Mouse (Mus musculus): ENCODE measurements around the gene Klk11. TPM values are rescaled to one million over a fixed set of nuclear protein-coding genes. Genes with fewer than 3 reads are reported as not detected.

The Klk11 gene
- total and polyA plus RNA-seq, 3 experiments: not detected

DNA sequence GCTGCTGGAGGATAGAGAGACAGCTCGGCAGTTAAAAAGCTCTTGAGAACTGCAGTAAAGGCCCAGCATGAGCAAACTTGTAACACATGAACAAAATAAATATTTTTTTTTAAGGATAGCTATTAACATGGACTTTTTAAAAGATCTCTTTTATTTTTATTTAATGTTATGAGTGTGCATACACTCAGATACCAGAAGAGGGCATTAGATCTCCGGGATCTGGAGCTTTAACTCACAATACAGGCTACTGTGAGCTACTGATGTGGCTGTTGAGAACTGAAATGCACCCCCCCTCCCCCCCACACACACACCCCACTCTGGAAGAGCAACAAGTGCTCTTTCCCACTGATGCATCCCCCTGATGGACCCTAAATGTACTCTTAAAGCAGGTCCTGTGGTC, 14.9 kb downstream of the Klk11 start:
- Histone ChIP-seq H3K4me3 (ENCODE audit: control insufficient read depth in 1 of 2, insufficient read depth in 1 of 2, low read depth in 2 of 2, low read length in 2 of 2) (no peak overlapping the region), H3K27ac (ENCODE audit: control insufficient read depth, low read depth, low read length) (no peak overlapping the region), H3K9ac (ENCODE audit: control insufficient read depth, low read depth, low read length, poor library complexity, severe bottlenecking) (no peak overlapping the region), H3K36me3 (ENCODE audit: control insufficient read depth in 1 of 2, insufficient read depth in 2 of 2, low read length in 2 of 2) (no peaks in the 10 kb centered on the region), H3K4me1 (ENCODE audit: control insufficient read depth in 1 of 2, insufficient read depth in 2 of 2, low read length in 2 of 2) (no peaks in the 10 kb centered on the region), H3K27me3 (ENCODE audit: control insufficient read depth in 1 of 2, insufficient read depth in 2 of 2, low read length in 2 of 2) (no peaks in the 10 kb centered on the region), H3K9me3 (replicated peaks; ENCODE audit: insufficient read depth, low read length) (no peaks in the 10 kb centered on the region), H3K79me2 (ENCODE audit: control insufficient read depth, insufficient read depth, low read length, poor library complexity) (no peaks in the 10 kb centered on the region)
- no peak for TF ChIP-seq ZC3H11A (IDR thresholded peaks at IDR 0.05; ENCODE audit: low read depth, low read length)
- TF ChIP-seq GATA1 (IDR thresholded peaks at IDR 0.05; ENCODE audit: low read depth, low read length): no peak
- TF ChIP-seq MXI1 (IDR thresholded peaks at IDR 0.05; ENCODE audit: low read depth, low read length): no peak
- TF ChIP-seq MAZ (IDR thresholded peaks at IDR 0.05; ENCODE audit: low read depth, low read length): no peak
- TF ChIP-seq HCFC1 (IDR thresholded peaks at IDR 0.05; ENCODE audit: low read depth, low read length): no peak
- TF ChIP-seq CTCF (IDR thresholded peaks at IDR 0.05 in 2 of 3, conservative IDR thresholded peaks at IDR 0.05 in 1 of 3; ENCODE audit: control insufficient read depth in 1 of 3, insufficient read depth in 1 of 3, low read depth in 2 of 3, low read length in 3 of 3, poor library complexity in 1 of 3, severe bottlenecking in 1 of 3): no peak
- no peak for TF ChIP-seq MYB (IDR thresholded peaks at IDR 0.05; ENCODE audit: low read depth, low read length)
- TF ChIP-seq BHLHE40 (IDR thresholded peaks at IDR 0.05; ENCODE audit: borderline replicate concordance, low read depth, low read length): no peak
- no peak for TF ChIP-seq UBTF (IDR thresholded peaks at IDR 0.05; ENCODE audit: borderline replicate concordance, insufficient read depth, low read depth, low read length)
- no peak for DNase-seq (ENCODE audit: low read depth, low spot score)

DNA sequence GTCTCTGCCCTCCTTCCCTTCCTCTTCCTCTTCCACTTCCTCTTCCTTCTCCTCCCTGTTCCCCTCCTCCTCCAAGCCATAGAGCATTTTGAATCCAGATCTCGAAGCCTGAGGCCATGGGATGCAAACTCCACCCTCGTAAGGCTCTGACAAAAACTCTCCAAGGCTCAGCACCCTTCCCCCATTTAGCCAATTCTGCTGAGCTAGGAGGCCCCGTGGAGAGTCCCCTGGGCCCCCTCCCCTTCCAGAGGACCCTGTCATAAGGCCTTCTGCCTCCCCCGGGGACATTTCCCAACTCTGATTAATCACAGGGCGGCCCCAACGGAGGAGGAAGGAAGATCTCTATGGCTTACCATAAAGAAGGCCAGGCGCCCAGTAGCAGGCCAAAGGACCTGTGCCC, 17.2 kb downstream of the Klk11 start, which contains the start of gene Klk9:
TSS of gene Klk9 (plus strand) at position 301 of the 400 bp plus-strand sequence.
- no peak for DNase-seq (ENCODE audit: low read depth, low spot score)
- H3K27ac ChIP-seq (ENCODE audit: control insufficient read depth, low read depth, low read length): no peak within 1 kb of the TSS
- H3K36me3 ChIP-seq (ENCODE audit: control insufficient read depth in 1 of 2, insufficient read depth in 2 of 2, low read length in 2 of 2): no peaks in the 10 kb centered on the region
- H3K4me3 ChIP-seq (ENCODE audit: control insufficient read depth in 1 of 2, insufficient read depth in 1 of 2, low read depth in 2 of 2, low read length in 2 of 2): no peak within 1 kb of the TSS
- H3K9ac ChIP-seq (ENCODE audit: control insufficient read depth, low read depth, low read length, poor library complexity, severe bottlenecking): no peak within 1 kb of the TSS
- no peaks in the 10 kb centered on the region for H3K27me3 ChIP-seq (ENCODE audit: control insufficient read depth in 1 of 2, insufficient read depth in 2 of 2, low read length in 2 of 2)
- no peaks in the 10 kb centered on the region for H3K9me3 ChIP-seq (replicated peaks; ENCODE audit: insufficient read depth, low read length)
- H3K79me2 ChIP-seq (ENCODE audit: control insufficient read depth, insufficient read depth, low read length, poor library complexity): no peaks in the 10 kb centered on the region
- no peaks in the 10 kb centered on the region for H3K4me1 ChIP-seq (ENCODE audit: control insufficient read depth in 1 of 2, insufficient read depth in 2 of 2, low read length in 2 of 2)
- no peak for TF ChIP-seq E2F4 (IDR thresholded peaks at IDR 0.05; ENCODE audit: borderline replicate concordance, low read depth, low read length)
- TF ChIP-seq SMC3 (IDR thresholded peaks at IDR 0.05; ENCODE audit: low read depth, low read length): no peak
- no peak for TF ChIP-seq CHD2 (IDR thresholded peaks at IDR 0.05; ENCODE audit: low read length)
- no peak for TF ChIP-seq EP300 (IDR thresholded peaks at IDR 0.05; ENCODE audit: low read depth in 1 of 2, low read length in 2 of 2)
- no peak for TF ChIP-seq USF1 (IDR thresholded peaks at IDR 0.05; ENCODE audit: low read depth, low read length)
- TF ChIP-seq ZNF384 (IDR thresholded peaks at IDR 0.05; ENCODE audit: low read depth, low read length): no peak
- TF ChIP-seq RCOR1 (IDR thresholded peaks at IDR 0.05; ENCODE audit: low read depth, low read length): no peak
- TF ChIP-seq MXI1 (IDR thresholded peaks at IDR 0.05; ENCODE audit: low read depth, low read length): no peak
- TF ChIP-seq MYC (IDR thresholded peaks at IDR 0.05; ENCODE audit: low read depth, low read length): no peak
- no peak for TF ChIP-seq JUND (IDR thresholded peaks at IDR 0.05; ENCODE audit: low read depth, low read length)
- no peak for TF ChIP-seq TCF12 (IDR thresholded peaks at IDR 0.05; ENCODE audit: low read depth, low read length)
- TF ChIP-seq GATA1 (IDR thresholded peaks at IDR 0.05; ENCODE audit: low read depth, low read length): no peak
- TF ChIP-seq POLR2AphosphoS5 (IDR thresholded peaks at IDR 0.05; ENCODE audit: borderline replicate concordance, low read depth, low read length): no peak
- TF ChIP-seq ZMIZ1 (IDR thresholded peaks at IDR 0.05; ENCODE audit: low read depth, low read length): no peak
- no peak for TF ChIP-seq POLR2AphosphoS2 (IDR thresholded peaks at IDR 0.05; ENCODE audit: low read length)
- no peak for TF ChIP-seq RAD21 (IDR thresholded peaks at IDR 0.05; ENCODE audit: low read depth, low read length)
- TF ChIP-seq SIN3A (IDR thresholded peaks at IDR 0.05; ENCODE audit: low read length): no peak
- no peak for TF ChIP-seq HCFC1 (IDR thresholded peaks at IDR 0.05; ENCODE audit: low read depth, low read length)
